Mouse (Mus musculus) olfactory bulb, adult 2 months (tissue): ENCODE measurements at regions not wholly inside any gene's neighbourhood (a gene's known extent, or its start where the extent isn't known, plus 50 kb on each side); places are given as distances from the start of the nearest gene placed in this dataset.

ENCODE experiments used
- H3K27ac ChIP-seq: fragments of 200-500 bp; 2 replicates; pipeline ENCODE4 v1.5.1; 2012; ENCODE audit warnings: low read depth, low read length; ENCODE audit not compliant: insufficient read depth
- H3K4me1 ChIP-seq: fragments of 200-500 bp; 2 replicates; pipeline ENCODE4 v1.6.1; 2012; ENCODE audit warnings: low read length; ENCODE audit not compliant: control insufficient read depth, insufficient read depth
- H3K4me3 ChIP-seq: fragments of 200-500 bp; 2 replicates; pipeline ENCODE4 v1.5.1; 2012; ENCODE audit warnings: mild to moderate bottlenecking, low read depth, low read length, moderate library complexity; ENCODE audit not compliant: insufficient read depth
- CTCF ChIP-seq: fragments of 200-500 bp; IDR thresholded peaks from 2 replicates; pipeline ENCODE4 v1.5.1; 2012; ENCODE audit warnings: low read depth, mild to moderate bottlenecking, low read length, moderate library complexity; ENCODE audit not compliant: insufficient read depth
- POLR2A ChIP-seq: fragments of 200-500 bp; IDR thresholded peaks from 2 replicates; pipeline ENCODE4 v1.6.1; 2012; ENCODE audit warnings: mild to moderate bottlenecking, low read depth, low read length, moderate library complexity; ENCODE audit not compliant: insufficient read depth
- WGBS: fragments of 180-500 bp; shearing (Covaris S2); methylation state at CpG from one replicate; pipeline ENCODE4 v1.1.7; 2018; 5-methylcytosine and 5-hydroxymethylcytosine counted together

- Histone ChIP-seq H3K4me3 (no peak overlapping the region), H3K4me1 (0 out of 2 replicates have a peak, but pooled peaks cover 5% of the 10 kb centered on the region), H3K27ac (no peak overlapping the region)
- TF ChIP-seq CTCF = no peak
- no peak for TF ChIP-seq POLR2A
- 95% methylated on average over 2 of the region's 2 CpGs for WGBS
Measured at GRCm38 (mm10) chr5:64630582-64630981, 172.6 kb upstream of the Klf3 start.

DNA sequence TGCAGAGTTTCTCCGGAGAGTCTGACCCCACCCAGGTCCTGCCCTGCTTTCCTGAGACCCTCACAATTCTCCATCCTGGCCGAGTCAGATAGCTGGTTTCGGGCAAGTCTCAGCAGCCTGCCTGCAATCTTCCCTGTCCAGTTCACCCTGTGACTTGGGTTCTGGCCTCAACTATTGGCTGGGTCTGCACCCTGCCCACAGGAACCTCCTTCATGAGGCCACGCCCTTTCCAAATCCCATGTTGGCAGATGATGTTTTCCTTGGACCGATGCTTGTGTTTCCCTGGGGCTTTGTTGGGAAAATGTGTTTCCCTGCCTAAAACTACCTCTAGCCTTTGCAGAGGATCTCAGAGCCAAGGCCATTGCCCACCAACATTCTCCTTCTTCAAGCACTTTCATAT, 171.0 kb upstream of the Klf3 start:
- H3K4me1 ChIP-seq = no peaks in the 10 kb centered on the region
- TF ChIP-seq CTCF (no peak), POLR2A (no peak)
- H3K27ac ChIP-seq = no peak overlapping the region
- H3K4me3 ChIP-seq = no peak overlapping the region
- 92% methylated on average over 5 of the region's 5 CpGs for WGBS

GRCm38 (mm10) chr5:64634008-64634407, 169.2 kb upstream of the Klf3 start:
- H3K4me1 ChIP-seq = no peaks in the 10 kb centered on the region
- 91% methylated on average over 8 of the region's 8 CpGs for WGBS
- H3K27ac ChIP-seq = no peak overlapping the region
- H3K4me3 ChIP-seq = no peak overlapping the region
- no peak for TF ChIP-seq CTCF
- TF ChIP-seq POLR2A = no peak

- no peak overlapping the region for H3K4me3 ChIP-seq
- 79% methylated on average over 4 of the region's 4 CpGs for WGBS
- TF ChIP-seq POLR2A = no peak
- no peak for TF ChIP-seq CTCF
Measured at GRCm38 (mm10) chr5:64634721-64635120, 168.5 kb upstream of the Klf3 start.

GRCm38 (mm10) chr5:64636301-64636700, 166.9 kb upstream of the Klf3 start:
- Histone ChIP-seq H3K4me1 (no peaks in the 10 kb centered on the region), H3K4me3 (no peak overlapping the region), H3K27ac (no peak overlapping the region)
- TF ChIP-seq POLR2A (no peak), CTCF (no peak)
- 97% methylated on average over 3 of the region's 3 CpGs for WGBS

More at GRCm38 (mm10) chr5:64634721-64635120, 168.5 kb upstream of the Klf3 start:
- no peaks in the 10 kb centered on the region for H3K4me1 ChIP-seq
- no peak overlapping the region for H3K27ac ChIP-seq

GRCm38 (mm10) chr5:64643584-64643983, 159.6 kb upstream of the Klf3 start:
- TF ChIP-seq CTCF = no peak
- no peak for TF ChIP-seq POLR2A
- WGBS = 100% methylated on average over 1 of the region's 1 CpGs
- Histone ChIP-seq H3K27ac (no peak overlapping the region), H3K4me1 (peaks cover 7% of the 10 kb centered on the region; the same call in 1 of the 2 replicates), H3K4me3 (no peak overlapping the region)

DNA sequence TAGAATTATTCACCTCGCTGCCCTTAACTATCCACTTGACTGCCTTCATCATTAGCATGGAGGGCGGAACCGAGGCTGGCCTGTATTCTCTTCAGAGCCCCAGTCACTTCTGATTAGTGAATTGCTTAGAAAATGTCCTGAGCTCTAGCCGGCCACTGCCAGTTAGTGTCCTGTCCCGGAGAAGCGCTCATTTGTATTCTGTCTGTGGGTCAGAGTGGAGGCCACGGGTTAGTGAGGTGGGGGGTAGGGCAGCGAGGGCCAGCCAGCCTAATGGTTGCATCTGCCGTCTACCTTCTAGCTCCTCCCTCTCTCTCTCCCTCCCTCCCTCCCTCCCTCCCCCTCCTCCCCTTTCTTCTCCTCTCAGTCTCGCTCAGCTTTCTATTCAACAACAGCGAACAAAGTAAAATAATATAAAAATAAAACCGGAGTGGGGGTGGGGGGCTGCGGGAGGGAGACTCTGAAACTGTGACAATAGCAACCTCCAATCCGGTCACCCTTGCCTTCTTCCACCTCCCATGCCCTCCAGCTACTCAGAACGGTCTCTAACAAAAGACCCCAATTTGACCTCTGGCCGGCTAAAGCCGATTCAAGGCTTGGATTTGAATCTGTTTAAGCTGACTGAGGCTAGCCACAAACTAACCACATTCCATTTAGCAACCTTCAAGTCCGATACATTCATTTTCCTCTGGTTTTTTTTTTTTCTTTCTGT, 155.6 kb upstream of the Klf3 start:
- H3K27ac ChIP-seq = no peak overlapping the region
- peaks cover 8% of the 10 kb centered on the region; the same call in 1 of the 2 replicates for H3K4me1 ChIP-seq
- 8% methylated on average over 18 of the region's 18 CpGs for WGBS

DNA sequence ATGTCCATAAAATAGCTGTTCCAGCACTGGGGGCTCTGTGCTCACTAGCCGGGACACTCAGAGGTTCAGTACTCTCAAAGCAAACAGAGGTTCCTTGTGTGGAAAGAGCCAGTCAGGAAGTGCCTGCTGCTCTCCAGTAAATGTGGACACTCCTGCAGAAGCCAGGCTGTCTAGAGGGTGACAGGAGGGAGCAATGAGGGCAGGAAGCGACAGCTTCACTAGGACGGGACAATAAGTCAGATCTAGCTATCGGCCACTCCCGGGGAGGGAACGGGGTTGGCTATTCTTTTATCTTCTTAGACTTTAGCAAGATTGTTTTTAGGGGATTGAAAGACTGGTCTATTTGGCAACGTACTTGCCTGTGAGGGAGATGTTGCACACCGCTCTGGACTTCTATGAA, 154.7 kb upstream of the Klf3 start:
- H3K4me1 ChIP-seq = peaks cover 10% of the 10 kb centered on the region; the same call in 1 of the 2 replicates
- H3K4me3 ChIP-seq = no peak overlapping the region
- no peak overlapping the region for H3K27ac ChIP-seq
- 50% methylated on average over 8 of the region's 8 CpGs for WGBS
- TF ChIP-seq POLR2A (no peak), CTCF (no peak)

More for the DNA sequence above, 155.6 kb upstream of the Klf3 start:
- peak overlapping the region; percentile 21 for H3K4me3 ChIP-seq
- TF ChIP-seq POLR2A = no peak
- no peak for TF ChIP-seq CTCF

GRCm38 (mm10) chr5:64651407-64651806, 151.8 kb upstream of the Klf3 start:
- H3K27ac ChIP-seq = no peak overlapping the region
- TF ChIP-seq CTCF = no peak
- 87% methylated on average over 3 of the region's 3 CpGs for WGBS

DNA sequence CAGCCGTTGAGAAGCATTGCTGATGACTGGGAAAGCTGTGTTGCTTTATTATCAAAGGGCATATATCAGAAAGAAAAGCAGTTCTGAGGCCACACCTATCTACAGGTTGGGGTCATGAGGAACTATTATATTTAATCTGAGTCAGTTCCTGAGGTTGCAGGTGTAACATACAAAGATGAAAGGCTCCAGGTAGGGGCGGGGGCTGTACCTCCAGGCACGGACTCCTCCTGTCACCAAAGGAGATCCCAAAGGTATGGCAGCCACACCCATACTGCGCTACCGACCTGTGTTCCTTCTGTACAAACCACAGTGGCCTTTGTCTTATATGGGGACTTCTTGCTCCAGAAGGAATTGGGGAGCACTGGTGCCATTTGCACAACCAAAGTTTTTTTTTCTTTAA, 149.4 kb upstream of the Klf3 start:
- Histone ChIP-seq H3K4me1 (peaks cover 3% of the 10 kb centered on the region; the same call in 1 of the 2 replicates), H3K27ac (no peak overlapping the region), H3K4me3 (no peak overlapping the region)
- TF ChIP-seq POLR2A (no peak), CTCF (no peak)
- 94% methylated on average over 5 of the region's 5 CpGs for WGBS

More at GRCm38 (mm10) chr5:64651407-64651806, 151.8 kb upstream of the Klf3 start:
- Histone ChIP-seq H3K4me1 (peaks cover 10% of the 10 kb centered on the region; the same call in 1 of the 2 replicates), H3K4me3 (no peak overlapping the region)
